Mouse (Mus musculus): ENCODE measurements around the gene Tap1.

GRCm38 (mm10) chr17:34194723-34195122 lies 7.4 kb downstream of the Tap1 start:
- TF ChIP-seq CTCF (IDR thresholded peaks at IDR 0.05; ENCODE audit: control insufficient read depth, insufficient read depth, low read length) (no peak), POLR2A (IDR thresholded peaks at IDR 0.05; ENCODE audit: borderline replicate concordance, control insufficient read depth, low read depth, low read length) (no peak)
